Mouse (Mus musculus): ENCODE data around the gene Gm36245. TPM values are rescaled to one million over a fixed set of nuclear protein-coding genes. Genes with fewer than 3 reads are reported as not detected.
"Not testable (repeated sequence)": the region's sequence is repeated elsewhere in the genome, so short reads cannot be mapped to it uniquely, and the experiment has no call there.

Gm36245 gene
- total and polyA plus RNA-seq, 3 experiments: not detected

GRCm38 (mm10) chr15:77643176-77643575, 44.1 kb downstream of the Gm36245 start, which contains the start of gene Apol11b:
Gene Apol11b (minus strand): TSS chr15:77643286.
- not testable (repeated sequence) for H3K9me3 ChIP-seq (replicated peaks; ENCODE audit: insufficient read depth, low read length); H3K27me3 ChIP-seq (ENCODE audit: control insufficient read depth in 1 of 2, insufficient read depth in 2 of 2, low read length in 2 of 2); H3K4me3 ChIP-seq (ENCODE audit: control insufficient read depth in 1 of 2, insufficient read depth in 1 of 2, low read depth in 2 of 2, low read length in 2 of 2); H3K9ac ChIP-seq (ENCODE audit: control insufficient read depth, low read depth, low read length, poor library complexity, severe bottlenecking); H3K79me2 ChIP-seq (ENCODE audit: control insufficient read depth, insufficient read depth, low read length, poor library complexity); DNase-seq (ENCODE audit: low read depth, low spot score); H3K27ac ChIP-seq (ENCODE audit: control insufficient read depth, low read depth, low read length); H3K36me3 ChIP-seq (ENCODE audit: control insufficient read depth in 1 of 2, insufficient read depth in 2 of 2, low read length in 2 of 2); H3K4me1 ChIP-seq (ENCODE audit: control insufficient read depth in 1 of 2, insufficient read depth in 2 of 2, low read length in 2 of 2)

GRCm38 (mm10) chr15:77651143-77651542, 52.1 kb downstream of the Gm36245 start:
- not testable (repeated sequence) for H3K4me1 ChIP-seq (ENCODE audit: control insufficient read depth in 1 of 2, insufficient read depth in 2 of 2, low read length in 2 of 2); H3K27ac ChIP-seq (ENCODE audit: control insufficient read depth, low read depth, low read length); H3K36me3 ChIP-seq (ENCODE audit: control insufficient read depth in 1 of 2, insufficient read depth in 2 of 2, low read length in 2 of 2); H3K27me3 ChIP-seq (ENCODE audit: control insufficient read depth in 1 of 2, insufficient read depth in 2 of 2, low read length in 2 of 2); H3K9ac ChIP-seq (ENCODE audit: control insufficient read depth, low read depth, low read length, poor library complexity, severe bottlenecking); H3K79me2 ChIP-seq (ENCODE audit: control insufficient read depth, insufficient read depth, low read length, poor library complexity); H3K9me3 ChIP-seq (replicated peaks; ENCODE audit: insufficient read depth, low read length); H3K4me3 ChIP-seq (ENCODE audit: control insufficient read depth in 1 of 2, insufficient read depth in 1 of 2, low read depth in 2 of 2, low read length in 2 of 2)
- peak; percentile 7 for DNase-seq (ENCODE audit: low read depth, low spot score)

Other genes starting within 250 kb of the Gm36245 start
- gene Apol7a, start 200.1 kb upstream of the Gm36245 start, total RNA-seq (2012; rRNA removed): not detected in 2 replicates
- not detected for gene Apol7a, start 200.1 kb upstream of the Gm36245 start, polyA plus RNA-seq (2012; ENCODE audit: insufficient read depth in 1 of 2, insufficient read length in 2 of 2, low read depth in 1 of 2, low replicate concordance in 2 of 2, missing spikeins in 1 of 2)
- not detected in 2 replicates for gene Apol9a, start 188.1 kb upstream of the Gm36245 start, total RNA-seq (2012; rRNA removed)
- gene Apol9a, start 188.1 kb upstream of the Gm36245 start, polyA plus RNA-seq (2012; ENCODE audit: insufficient read depth in 1 of 2, insufficient read length in 2 of 2, low read depth in 1 of 2, low replicate concordance in 2 of 2, missing spikeins in 1 of 2): not detected
- not detected in 2 replicates for gene Apol7b, start 151.8 kb upstream of the Gm36245 start, total RNA-seq (2012; rRNA removed)
- gene Apol7b, start 151.8 kb upstream of the Gm36245 start, polyA plus RNA-seq (2012; ENCODE audit: insufficient read depth in 1 of 2, insufficient read length in 2 of 2, low read depth in 1 of 2, low replicate concordance in 2 of 2, missing spikeins in 1 of 2): not detected
- gene Apol10a, start 122.2 kb upstream of the Gm36245 start, total RNA-seq (2012; rRNA removed): not detected in 2 replicates
- gene Apol10a, start 122.2 kb upstream of the Gm36245 start, polyA plus RNA-seq (2012; ENCODE audit: insufficient read depth in 1 of 2, insufficient read length in 2 of 2, low read depth in 1 of 2, low replicate concordance in 2 of 2, missing spikeins in 1 of 2): not detected
- 0.12 TPM in 1 of 2 replicates, not detected in the other for gene Apol11a, start 91.0 kb upstream of the Gm36245 start, total RNA-seq (2012; rRNA removed)
- not detected for gene Apol11a, start 91.0 kb upstream of the Gm36245 start, polyA plus RNA-seq (2012; ENCODE audit: insufficient read depth in 1 of 2, insufficient read length in 2 of 2, low read depth in 1 of 2, low replicate concordance in 2 of 2, missing spikeins in 1 of 2)
- gene Apol7c, start 65.9 kb upstream of the Gm36245 start, total RNA-seq (2012; rRNA removed): not detected in 2 replicates
- gene Apol7c, start 65.9 kb upstream of the Gm36245 start, polyA plus RNA-seq (2012; ENCODE audit: insufficient read depth in 1 of 2, insufficient read length in 2 of 2, low read depth in 1 of 2, low replicate concordance in 2 of 2, missing spikeins in 1 of 2): not detected
- gene 1700025B11Rik, start 37.4 kb upstream of the Gm36245 start, total RNA-seq (2012; rRNA removed): not detected in 2 replicates
- not detected for gene 1700025B11Rik, start 37.4 kb upstream of the Gm36245 start, polyA plus RNA-seq (2012; ENCODE audit: insufficient read depth in 1 of 2, insufficient read length in 2 of 2, low read depth in 1 of 2, low replicate concordance in 2 of 2, missing spikeins in 1 of 2)
- gene Apol10b, start 3.1 kb upstream of the Gm36245 start, total RNA-seq (2012; rRNA removed): 0.07 and 0.08 TPM in 2 replicates
- gene Apol10b, start 3.1 kb upstream of the Gm36245 start, polyA plus RNA-seq (2012; ENCODE audit: insufficient read depth in 1 of 2, insufficient read length in 2 of 2, low read depth in 1 of 2, low replicate concordance in 2 of 2, missing spikeins in 1 of 2): under 1 TPM in 1 of 2 experiments, not detected in 1; 0.19 TPM
- 0.52 and 1.3 TPM in 2 replicates for gene Apol11b, start 44.0 kb downstream of the Gm36245 start, total RNA-seq (2012; rRNA removed)
- under 1 TPM in 1 of 2 experiments, not detected in 1; 0.39 TPM for gene Apol11b, start 44.0 kb downstream of the Gm36245 start, polyA plus RNA-seq (2012; ENCODE audit: insufficient read depth in 1 of 2, insufficient read length in 2 of 2, low read depth in 1 of 2, low replicate concordance in 2 of 2, missing spikeins in 1 of 2)
- not detected in 2 replicates for gene Apol7e, start 99.6 kb downstream of the Gm36245 start, total RNA-seq (2012; rRNA removed)
- gene Apol7e, start 99.6 kb downstream of the Gm36245 start, polyA plus RNA-seq (2012; ENCODE audit: insufficient read depth in 1 of 2, insufficient read length in 2 of 2, low read depth in 1 of 2, low replicate concordance in 2 of 2, missing spikeins in 1 of 2): not detected
- not detected in 2 replicates for gene Apol9b, start 129.8 kb downstream of the Gm36245 start, total RNA-seq (2012; rRNA removed)
- gene Apol9b, start 129.8 kb downstream of the Gm36245 start, polyA plus RNA-seq (2012; ENCODE audit: insufficient read depth in 1 of 2, insufficient read length in 2 of 2, low read depth in 1 of 2, low replicate concordance in 2 of 2, missing spikeins in 1 of 2): not detected
- gene Apol8, start 157.7 kb downstream of the Gm36245 start, total RNA-seq (2012; rRNA removed): 0.39 and 1.4 TPM in 2 replicates
- under 1 TPM in 1 of 2 experiments, not detected in 1; 0.74 TPM for gene Apol8, start 157.7 kb downstream of the Gm36245 start, polyA plus RNA-seq (2012; ENCODE audit: insufficient read depth in 1 of 2, insufficient read length in 2 of 2, low read depth in 1 of 2, low replicate concordance in 2 of 2, missing spikeins in 1 of 2)
- gene Myh9, start 242.9 kb downstream of the Gm36245 start, total RNA-seq (2012; rRNA removed): 59.3 and 65.1 TPM in 2 replicates
- 100 to 1,000 TPM; 158 to 176 TPM for gene Myh9, start 242.9 kb downstream of the Gm36245 start, polyA plus RNA-seq (2012; ENCODE audit: insufficient read depth in 1 of 2, insufficient read length in 2 of 2, low read depth in 1 of 2, low replicate concordance in 2 of 2, missing spikeins in 1 of 2)